In the genomic region with DNA sequence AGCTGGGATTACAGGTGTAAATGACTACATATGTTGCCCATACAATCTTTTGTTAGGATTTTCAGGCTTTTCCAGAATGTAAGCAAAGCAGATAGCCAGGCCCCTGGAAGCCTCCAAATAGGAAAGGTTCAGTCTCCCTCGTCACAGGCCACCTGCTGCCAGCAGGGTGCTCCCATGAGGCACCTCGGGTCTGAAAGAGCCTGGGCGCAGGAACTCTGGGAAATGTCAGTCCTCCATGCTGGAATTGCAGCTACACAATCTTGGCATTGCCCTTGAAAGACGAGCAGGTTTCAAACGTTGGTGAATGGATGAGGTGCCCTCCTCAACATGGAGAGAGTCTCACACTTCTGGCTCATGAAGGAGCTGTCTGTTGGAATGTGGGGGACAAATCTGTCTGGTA, we compare ENCODE assay signal across 14 mouse cellular contexts. TPM values are rescaled to one million over a fixed set of nuclear protein-coding genes. Genes with fewer than 3 reads are reported as not detected.
DNase-seq lines count a peak whose midpoint lies in the region; ATAC-seq and TF ChIP-seq lines count a peak whose summit lies in the region.
"Had no signal": no experiment of that assay in that cellular context is flagged by ENCODE, and none has a peak within 500 bp of the region (broad histone marks: within the 10 kb centered on the region; RNA-seq: fewer than 3 reads in every experiment).

No protein-coding gene starts in this region.

- no peak for TF ChIP-seq POLR2A in kidney, adult 2 months (IDR thresholded peaks at IDR 0.05; ENCODE audit: low read depth, low read length)

- 28% methylated on average over 5 of the region's 5 CpGs for WGBS in kidney, adult 2 months
- WGBS in neural tube, embryonic 13.5 days, result 46% methylated on average over 5 of the region's 5 CpGs
- 33% methylated on average over 5 of the region's 5 CpGs for WGBS in stomach, postnatal 0 days
- 45% methylated on average over 5 of the region's 5 CpGs for WGBS in midbrain, embryonic 14.5 days

- no peaks in the 10 kb centered on the region for H3K27me3 ChIP-seq in kidney, adult 2 months (replicated peaks; ENCODE audit: control insufficient read depth, insufficient read depth, low read length)
- peaks cover 6% of the 10 kb centered on the region for H3K27me3 ChIP-seq in neural tube, embryonic 13.5 days
- no peaks in the 10 kb centered on the region for H3K27me3 ChIP-seq in stomach, postnatal 0 days (ENCODE audit: control insufficient read depth, insufficient read depth, low read length)
- no peaks in the 10 kb centered on the region for H3K27me3 ChIP-seq in midbrain, embryonic 14.5 days (ENCODE audit: control insufficient read depth, insufficient read depth, low read length)
- H3K27me3 ChIP-seq: liver, embryonic 13.5 days had no signal

- 0 out of 2 replicates have a peak, but pooled peaks cover 2% of the 10 kb centered on the region for H3K4me1 ChIP-seq in kidney, adult 2 months (ENCODE audit: control insufficient read depth, insufficient read depth, low read length)
- peaks cover 24% of the 10 kb centered on the region for H3K4me1 ChIP-seq in neural tube, embryonic 13.5 days (replicated peaks)
- H3K4me1 ChIP-seq in stomach, postnatal 0 days (replicated peaks; ENCODE audit: control insufficient read depth, insufficient read depth), result no peaks in the 10 kb centered on the region
- H3K4me1 ChIP-seq in midbrain, embryonic 14.5 days (ENCODE audit: control insufficient read depth, insufficient read depth, low read length), result peaks cover 10% of the 10 kb centered on the region

- H3K9me3 ChIP-seq in neural tube, embryonic 13.5 days, result no peaks in the 10 kb centered on the region
- no peaks in the 10 kb centered on the region for H3K9me3 ChIP-seq in stomach, postnatal 0 days (ENCODE audit: control insufficient read depth, low read length)
- H3K9me3 ChIP-seq in midbrain, embryonic 14.5 days (ENCODE audit: control insufficient read depth, low read length), result no peaks in the 10 kb centered on the region
- H3K9me3 ChIP-seq: liver, embryonic 13.5 days had no signal

- H3K36me3 ChIP-seq in kidney, adult 2 months (ENCODE audit: control insufficient read depth, insufficient read depth, low read length), result no peaks in the 10 kb centered on the region; the same call in none of the 2 replicates
- H3K36me3 ChIP-seq in neural tube, embryonic 13.5 days, result peaks cover 38% of the 10 kb centered on the region
- peaks cover 11% of the 10 kb centered on the region for H3K36me3 ChIP-seq in stomach, postnatal 0 days (ENCODE audit: control insufficient read depth, insufficient read depth, low read length)
- peaks cover 31% of the 10 kb centered on the region for H3K36me3 ChIP-seq in midbrain, embryonic 14.5 days (ENCODE audit: control insufficient read depth, insufficient read depth, low read length)

- TF ChIP-seq EP300 in stomach, postnatal 0 days (optimal IDR thresholded peaks at IDR 0.05), result no peak

- H3K27ac ChIP-seq in kidney, adult 2 months (ENCODE audit: insufficient read depth, low read depth, low read length), result no peak overlapping the region
- H3K27ac ChIP-seq in neural tube, embryonic 13.5 days (replicated peaks), result 0 out of 2 replicates have a peak overlapping the region, but pooled peaks have one; percentile 23
- H3K27ac ChIP-seq in stomach, postnatal 0 days (replicated peaks), result 0 out of 2 replicates have a peak overlapping the region, but pooled peaks have one; percentile 6
- H3K27ac ChIP-seq in midbrain, embryonic 14.5 days (replicated peaks; ENCODE audit: low read depth, low read length), result no peak overlapping the region
- H3K27ac ChIP-seq: liver, embryonic 13.5 days had no signal

- DNase-seq in adrenal gland, postnatal 10 days, result peak; percentile 69
- DNase-seq in adrenal gland, adult 8-10 months, result no peak
- peak; percentile 62 for DNase-seq in kidney, adult 2 months
- no peak for DNase-seq in kidney, adult 11 months
- DNase-seq in neural tube, embryonic 10.5 days (ENCODE audit: extremely low spot score, low spot score), result no peak
- peak; percentile 30 for DNase-seq in stomach, postnatal 0 days (ENCODE audit: low spot score)
- no peak for DNase-seq in midbrain, embryonic 14.5 days
- DNase-seq: liver, embryonic 13.5 days had no signal

- no peak overlapping the region for H3K9ac ChIP-seq in neural tube, embryonic 13.5 days
- H3K9ac ChIP-seq in stomach, postnatal 0 days (ENCODE audit: low read length), result no peak overlapping the region
- no peak overlapping the region for H3K9ac ChIP-seq in midbrain, embryonic 14.5 days (replicated peaks; ENCODE audit: low read length)
- H3K9ac ChIP-seq: liver, embryonic 13.5 days had no signal

- no peak overlapping the region for H3K4me3 ChIP-seq in kidney, adult 2 months (ENCODE audit: insufficient read depth, low read depth, low read length)
- no peak overlapping the region for H3K4me3 ChIP-seq in neural tube, embryonic 13.5 days
- H3K4me3 ChIP-seq in stomach, postnatal 0 days (ENCODE audit: low read depth, low read length), result no peak overlapping the region
- no peak overlapping the region for H3K4me3 ChIP-seq in midbrain, embryonic 14.5 days (replicated peaks; ENCODE audit: low read depth, low read length)
- H3K4me3 ChIP-seq: erythroblast, embryonic 14.5 days; liver, embryonic 13.5 days had no signal

- H3K4me2 ChIP-seq in neural tube, embryonic 13.5 days, result no peak overlapping the region
- H3K4me2 ChIP-seq in stomach, postnatal 0 days (replicated peaks; ENCODE audit: low read depth), result no peak overlapping the region
- no peak overlapping the region for H3K4me2 ChIP-seq in midbrain, embryonic 14.5 days (ENCODE audit: low read length)
- H3K4me2 ChIP-seq: liver, embryonic 13.5 days had no signal

- TF ChIP-seq CTCF in kidney, adult 2 months (conservative IDR thresholded peaks at IDR 0.05; ENCODE audit: insufficient read depth, insufficient read length, low read depth, low read length), result peak; percentile 35
- peak; percentile 33 for TF ChIP-seq CTCF in stomach, postnatal 0 days (IDR thresholded peaks at IDR 0.05; ENCODE audit: low read depth)

- no peak for ATAC-seq in neural tube, embryonic 13.5 days (ENCODE audit: low read depth)
- no peak for ATAC-seq in stomach, postnatal 0 days (ENCODE audit: low FRiP score, low TSS enrichment)
- no peak for ATAC-seq in midbrain, embryonic 14.5 days (ENCODE audit: low FRiP score, low TSS enrichment)

RNA-seq across cellular contexts. Expression of gene Irgq, which starts 7.7 kb away (rescaled TPM):
- total RNA-seq in adrenal gland, postnatal 10 days (2021), result 10 to 100 TPM; 17.6 to 23.3 TPM
- total RNA-seq in adrenal gland, adult 8-10 months (2022), result 10 to 100 TPM; 26.7 to 30.9 (median 27.8) TPM
- 15.4 and 17.4 TPM in 2 replicates for polyA plus RNA-seq in kidney, adult 2 months (2012; rRNA removed)
- 20.9 and 21.2 TPM in 2 replicates for polyA plus RNA-seq in neural tube, embryonic 13.5 days (2015; fragmentation: Nextera tagmentation; extraction: Ambion mirVana)
- 4.3 and 5.7 TPM in 2 replicates for polyA plus RNA-seq in stomach, postnatal 0 days (2015; fragmentation: Nextera tagmentation; extraction: Ambion mirVana)
- 24.6 and 30.3 TPM in 2 replicates for polyA plus RNA-seq in midbrain, embryonic 14.5 days (2014; fragmentation: Nextera tagmentation; extraction: Ambion mirVana)

RNA-seq across cellular contexts. Expression of gene Pinlyp, which starts 7.8 kb away (rescaled TPM):
- total RNA-seq in adrenal gland, postnatal 10 days (2021), result not detected
- not detected for total RNA-seq in adrenal gland, adult 8-10 months (2022)
- not detected in 2 replicates for polyA plus RNA-seq in kidney, adult 2 months (2012; rRNA removed)
- not detected in 2 replicates for polyA plus RNA-seq in neural tube, embryonic 13.5 days (2015; fragmentation: Nextera tagmentation; extraction: Ambion mirVana)
- polyA plus RNA-seq in stomach, postnatal 0 days (2015; fragmentation: Nextera tagmentation; extraction: Ambion mirVana), result 61.2 and 62.9 TPM in 2 replicates
- not detected in 2 replicates for polyA plus RNA-seq in midbrain, embryonic 14.5 days (2014; fragmentation: Nextera tagmentation; extraction: Ambion mirVana)
- total RNA-seq: megakaryocyte-erythroid progenitor cell, adult 5-6 weeks; neutrophil, adult 5-6 weeks had no signal
- polyA plus RNA-seq: erythroblast, embryonic 14.5 days; heart, embryonic 14.5 days; large intestine, adult 2 months; liver, embryonic 13.5 days had no signal

RNA-seq across cellular contexts. Expression of gene Xrcc1, which starts 7.9 kb away (rescaled TPM):
- total RNA-seq in adrenal gland, postnatal 10 days (2021), result 10 to 100 TPM; 37.4 to 48.6 TPM
- total RNA-seq in adrenal gland, adult 8-10 months (2022), result 10 to 100 TPM; 39.2 to 55.5 (median 46.6) TPM
- polyA plus RNA-seq in kidney, adult 2 months (2012; rRNA removed), result 29.0 and 31.2 TPM in 2 replicates
- 66.3 and 79.2 TPM in 2 replicates for polyA plus RNA-seq in neural tube, embryonic 13.5 days (2015; fragmentation: Nextera tagmentation; extraction: Ambion mirVana)
- polyA plus RNA-seq in stomach, postnatal 0 days (2015; fragmentation: Nextera tagmentation; extraction: Ambion mirVana), result 27.4 and 31.4 TPM in 2 replicates
- polyA plus RNA-seq in midbrain, embryonic 14.5 days (2014; fragmentation: Nextera tagmentation; extraction: Ambion mirVana), result 55.0 and 55.8 TPM in 2 replicates

RNA-seq across cellular contexts. Expression of gene AC161166.1, which starts 25.9 kb away (rescaled TPM):
- not detected for total RNA-seq in adrenal gland, postnatal 10 days (2021)
- total RNA-seq in adrenal gland, adult 8-10 months (2022), result not detected
- polyA plus RNA-seq in kidney, adult 2 months (2012; rRNA removed), result not detected in 2 replicates
- polyA plus RNA-seq in neural tube, embryonic 13.5 days (2015; fragmentation: Nextera tagmentation; extraction: Ambion mirVana), result 1.1 and 1.5 TPM in 2 replicates
- 0.07 and 0.10 TPM in 2 replicates for polyA plus RNA-seq in stomach, postnatal 0 days (2015; fragmentation: Nextera tagmentation; extraction: Ambion mirVana)
- polyA plus RNA-seq in midbrain, embryonic 14.5 days (2014; fragmentation: Nextera tagmentation; extraction: Ambion mirVana), result 0.93 and 1.8 TPM in 2 replicates
- total RNA-seq: megakaryocyte-erythroid progenitor cell, adult 5-6 weeks; neutrophil, adult 5-6 weeks had no signal
- polyA plus RNA-seq: erythroblast, embryonic 14.5 days; large intestine, adult 2 months; liver, embryonic 13.5 days had no signal

RNA-seq across cellular contexts. Expression of gene Zfp428, which starts 31.3 kb away (rescaled TPM):
- total RNA-seq in adrenal gland, postnatal 10 days (2021), result 1 to 10 TPM; 6.0 to 9.1 TPM
- 1 to 10 TPM; 4.9 to 7.3 (median 5.6) TPM for total RNA-seq in adrenal gland, adult 8-10 months (2022)
- 9.5 and 17.1 TPM in 2 replicates for polyA plus RNA-seq in kidney, adult 2 months (2012; rRNA removed)
- polyA plus RNA-seq in neural tube, embryonic 13.5 days (2015; fragmentation: Nextera tagmentation; extraction: Ambion mirVana), result 243 and 251 TPM in 2 replicates
- polyA plus RNA-seq in stomach, postnatal 0 days (2015; fragmentation: Nextera tagmentation; extraction: Ambion mirVana), result 13.6 and 15.8 TPM in 2 replicates
- 216 and 303 TPM in 2 replicates for polyA plus RNA-seq in midbrain, embryonic 14.5 days (2014; fragmentation: Nextera tagmentation; extraction: Ambion mirVana)
- total RNA-seq: neutrophil, adult 5-6 weeks had no signal

Comparison
In these comparisons a context has a peak if more than half of its experiments do, and no peak if none do; other contexts are left out.
1. DNase-seq: peak in adrenal gland, postnatal 10 days (single experiment), kidney, adult 2 months (single experiment) and stomach, postnatal 0 days (single experiment); none in adrenal gland, adult 8-10 months (single experiment), kidney, adult 11 months (single experiment), neural tube, embryonic 10.5 days (single experiment) and midbrain, embryonic 14.5 days (single experiment).
2. H3K27ac ChIP-seq: peak in neural tube, embryonic 13.5 days (single experiment) and stomach, postnatal 0 days (single experiment); none in kidney, adult 2 months (single experiment) and midbrain, embryonic 14.5 days (single experiment).
3. RNA of gene Pinlyp, which starts 7.8 kb away (polyA plus RNA-seq): 61.2 to 62.9 TPM in stomach, postnatal 0 days; not detected in kidney, adult 2 months, not detected in neural tube, embryonic 13.5 days and not detected in midbrain, embryonic 14.5 days; every median in the first group is over 10 times any median in the second.